Mouse (Mus musculus) cerebellum, adult 2 months (tissue): ENCODE results near the gene Shank2.

Source experiments
- CTCF ChIP-seq: fragments of 200-500 bp; IDR thresholded peaks from 2 replicates; pipeline ENCODE4 v1.5.1; 2011; ENCODE audit warnings: low read depth, mild to moderate bottlenecking, control low read depth, low read length, moderate library complexity, borderline replicate concordance; ENCODE audit not compliant: insufficient read depth
- POLR2A ChIP-seq: fragments of 200-500 bp; IDR thresholded peaks from 2 replicates; pipeline ENCODE4 v1.6.1; 2011; ENCODE audit warnings: low read length, control low read depth, borderline replicate concordance; ENCODE audit not compliant: insufficient read depth

DNA sequence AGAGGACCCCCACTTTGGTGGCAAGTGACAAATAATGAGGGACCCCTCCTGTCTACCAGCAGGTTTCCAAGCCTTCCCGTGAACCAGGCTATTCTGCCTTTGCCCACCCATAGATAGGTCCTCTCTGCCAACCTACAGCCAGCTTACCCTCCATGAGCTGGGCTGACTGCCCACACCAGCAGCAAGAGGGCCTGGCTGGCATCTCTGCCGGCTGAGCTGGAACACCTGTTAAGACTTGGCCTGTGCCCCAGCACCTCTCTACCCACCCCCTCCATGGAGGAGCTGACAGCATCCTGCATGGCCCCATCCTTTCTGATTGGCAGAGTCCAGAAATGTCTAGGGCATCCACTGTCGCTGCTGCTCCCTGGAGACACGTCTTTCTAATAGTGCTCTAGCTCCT lies 277.0 kb downstream of the Shank2 start:
- TF ChIP-seq CTCF (no peak), POLR2A (no peak)
